Mouse (Mus musculus) liver, adult 2 months (tissue): ENCODE results near the gene Zg16.

Source experiments
- CTCF ChIP-seq: fragments of 200-500 bp; IDR thresholded peaks from 2 replicates; pipeline ENCODE4 v1.5.1; 2011; ENCODE audit warnings: low read depth, low read length, control low read depth
- POLR2A ChIP-seq: fragments of 200-500 bp; IDR thresholded peaks from 2 replicates; pipeline ENCODE4 v1.6.1; 2011; ENCODE audit warnings: low read length, control low read depth; ENCODE audit not compliant: insufficient read depth; ENCODE audit errors: extremely low read depth

GRCm38 (mm10) chr7:127020031-127020430 lies 67.1 kb downstream of the Zg16 start:
- TF ChIP-seq POLR2A (no peak), CTCF (no peak)
